Mouse (Mus musculus): Measurements from ENCODE around the gene Poc1a. TPM values are rescaled to one million over a fixed set of nuclear protein-coding genes. Genes with fewer than 3 reads are reported as not detected.

Gene Poc1a
- polyA plus RNA-seq (2012; fragmentation: generic; extraction: Trizol), result 7.6 TPM

DNA sequence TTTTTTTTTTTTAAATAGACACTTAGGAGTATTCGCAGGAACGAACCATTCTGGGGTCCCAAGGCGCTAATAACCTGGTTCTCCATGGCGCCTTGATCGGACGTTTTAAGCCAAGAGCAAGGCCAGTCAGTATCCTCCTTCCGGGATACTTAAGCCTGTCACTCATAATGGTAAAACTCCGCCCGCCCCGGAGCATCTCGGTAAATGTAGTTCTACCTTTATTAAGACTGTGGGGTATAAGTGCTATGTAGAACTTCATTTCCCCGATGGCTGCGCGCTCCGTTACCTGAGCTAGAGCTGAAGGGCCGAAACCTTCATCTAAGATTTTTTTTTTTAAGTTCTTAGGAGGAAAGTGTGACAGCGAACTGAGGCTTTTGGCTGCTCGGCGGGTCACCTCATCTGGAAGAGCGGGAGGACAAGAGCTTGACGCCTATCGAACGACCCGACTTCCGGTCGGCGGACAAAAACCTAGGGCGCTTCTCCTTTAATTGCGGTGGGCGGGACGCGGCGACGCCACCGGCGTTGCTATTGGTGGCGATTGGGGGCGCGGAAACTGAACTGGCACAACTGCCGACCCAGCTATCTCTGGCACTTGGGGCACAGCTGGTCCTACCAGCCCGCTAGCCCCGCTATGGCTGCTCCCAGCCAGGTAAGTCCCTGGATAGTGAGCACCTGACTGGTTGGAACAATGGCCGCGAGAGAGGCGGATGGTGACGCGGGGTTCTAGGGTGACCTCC, at the start of gene Poc1a:
Gene Poc1a (plus strand): TSS at position 254 of the 737 bp plus-strand sequence.
- Histone ChIP-seq H3K36me3 (ENCODE audit: control insufficient read depth, insufficient read depth) (no peaks in the 10 kb centered on the region), H3K27me3 (ENCODE audit: control insufficient read depth, insufficient read depth, insufficient read length) (no peaks in the 10 kb centered on the region), H3ac (ENCODE audit: control insufficient read depth, insufficient read length) (no peak within 1 kb of the TSS), H3K4me2 (ENCODE audit: low read depth) (peak within 1 kb of the TSS; percentile 75), H3K4me3 (peak within 1 kb of the TSS; percentile 51), H3K79me2 (ENCODE audit: control insufficient read depth, insufficient read depth) (no peaks in the 10 kb centered on the region)
- TF ChIP-seq TCF12 (IDR thresholded peaks at IDR 0.05; ENCODE audit: insufficient read depth, poor library complexity, severe bottlenecking), result no peak
- TF ChIP-seq SRF (IDR thresholded peaks at IDR 0.05; ENCODE audit: control insufficient read depth, insufficient read length, low read depth), result no peak
- TF ChIP-seq POLR2A (IDR thresholded peaks at IDR 0.05; ENCODE audit: insufficient read length, low read depth), result peak; percentile 48
- TF ChIP-seq MAX (IDR thresholded peaks at IDR 0.05; ENCODE audit: low read depth), result no peak
- TF ChIP-seq MYOG (IDR thresholded peaks at IDR 0.05; ENCODE audit: control insufficient read depth in 1 of 3, insufficient read depth in 1 of 3, insufficient read length in 2 of 3, low read depth in 2 of 3), result peak in 1 of 3 experiments; percentile 20
- peak; percentile 96 for TF ChIP-seq E2F4 (IDR thresholded peaks at IDR 0.05; ENCODE audit: insufficient read depth)

DNA sequence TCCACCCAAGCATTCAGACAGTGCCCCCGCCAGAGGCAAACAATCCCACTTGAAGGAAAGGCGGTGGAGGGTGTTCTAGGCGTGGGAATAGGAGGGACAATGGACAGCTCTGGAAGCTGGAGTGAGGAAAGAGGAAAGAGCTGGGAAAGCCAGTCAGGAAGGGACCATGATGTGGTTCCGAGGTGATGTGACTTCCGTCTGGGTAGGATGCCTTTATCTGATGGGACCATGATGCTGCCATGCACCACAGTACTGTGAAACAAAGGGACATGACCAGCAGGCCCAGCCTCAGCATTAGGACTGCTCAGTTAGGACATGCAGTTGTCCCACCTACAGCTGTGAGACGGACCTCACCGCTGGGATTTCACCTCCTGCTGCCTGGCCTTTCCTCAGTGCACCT, 49.6 kb upstream of the Poc1a start:
- Histone ChIP-seq H3K36me3 (ENCODE audit: control insufficient read depth, insufficient read depth) (peaks cover 6% of the 10 kb centered on the region), H3K79me2 (ENCODE audit: control insufficient read depth, insufficient read depth) (no peaks in the 10 kb centered on the region), H3K4me3 (no peak overlapping the region), H3ac (ENCODE audit: control insufficient read depth, insufficient read length) (no peak overlapping the region), H3K4me2 (ENCODE audit: low read depth) (no peak overlapping the region), H3K27me3 (ENCODE audit: control insufficient read depth, insufficient read depth, insufficient read length) (peaks cover 3% of the 10 kb centered on the region)
- TF ChIP-seq CEBPB (IDR thresholded peaks at IDR 0.05; ENCODE audit: insufficient read depth, poor library complexity, severe bottlenecking) (no peak), POLR2AphosphoS2 (IDR thresholded peaks at IDR 0.05; ENCODE audit: insufficient read length, low read depth) (peak; percentile 9)

DNA sequence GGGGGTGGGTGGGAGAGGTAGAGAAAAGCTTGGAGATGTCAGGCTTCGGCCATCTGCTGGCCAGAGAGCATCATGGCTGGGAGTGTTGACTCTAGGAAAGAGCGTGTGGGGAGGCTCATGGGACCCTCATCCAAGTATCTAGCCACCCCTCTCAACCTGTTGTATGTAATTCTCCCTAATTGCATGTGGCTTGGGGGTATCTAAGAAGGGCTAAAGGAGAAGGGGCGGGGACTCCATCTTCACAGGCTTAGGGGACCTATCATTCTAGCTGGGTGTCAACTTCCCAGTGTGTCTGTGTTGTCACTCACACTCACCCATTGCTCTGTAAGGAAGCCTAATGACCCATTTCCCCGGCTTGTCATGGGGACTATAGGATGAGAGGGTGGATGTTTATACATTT, 49.0 kb upstream of the Poc1a start:
- no peaks in the 10 kb centered on the region for H3K79me2 ChIP-seq (ENCODE audit: control insufficient read depth, insufficient read depth)
- no peaks in the 10 kb centered on the region for H3K27me3 ChIP-seq (ENCODE audit: control insufficient read depth, insufficient read depth, insufficient read length)
- TF ChIP-seq SRF (IDR thresholded peaks at IDR 0.05; ENCODE audit: control insufficient read depth, insufficient read length, low read depth) (no peak), MYOG (IDR thresholded peaks at IDR 0.05; ENCODE audit: control insufficient read depth in 1 of 3, insufficient read depth in 1 of 3, insufficient read length in 2 of 3, low read depth in 2 of 3) (no peak), REST (IDR thresholded peaks at IDR 0.05; ENCODE audit: insufficient read depth, insufficient read length) (no peak), CEBPB (IDR thresholded peaks at IDR 0.05; ENCODE audit: insufficient read depth, poor library complexity, severe bottlenecking) (no peak), USF1 (IDR thresholded peaks at IDR 0.05; ENCODE audit: low read depth) (no peak), TCF3 (IDR thresholded peaks at IDR 0.05; ENCODE audit: insufficient read length, low read depth) (no peak), POLR2AphosphoS2 (IDR thresholded peaks at IDR 0.05; ENCODE audit: insufficient read length, low read depth) (no peak), POLR2A (IDR thresholded peaks at IDR 0.05; ENCODE audit: insufficient read length, low read depth) (no peak), TCF12 (IDR thresholded peaks at IDR 0.05; ENCODE audit: insufficient read depth, poor library complexity, severe bottlenecking) (no peak)
- peaks cover 6% of the 10 kb centered on the region for H3K36me3 ChIP-seq (ENCODE audit: control insufficient read depth, insufficient read depth)
- H3ac ChIP-seq (ENCODE audit: control insufficient read depth, insufficient read length), result no peak overlapping the region
- H3K4me2 ChIP-seq (ENCODE audit: low read depth), result no peak overlapping the region
- H3K4me3 ChIP-seq, result no peak overlapping the region

DNA sequence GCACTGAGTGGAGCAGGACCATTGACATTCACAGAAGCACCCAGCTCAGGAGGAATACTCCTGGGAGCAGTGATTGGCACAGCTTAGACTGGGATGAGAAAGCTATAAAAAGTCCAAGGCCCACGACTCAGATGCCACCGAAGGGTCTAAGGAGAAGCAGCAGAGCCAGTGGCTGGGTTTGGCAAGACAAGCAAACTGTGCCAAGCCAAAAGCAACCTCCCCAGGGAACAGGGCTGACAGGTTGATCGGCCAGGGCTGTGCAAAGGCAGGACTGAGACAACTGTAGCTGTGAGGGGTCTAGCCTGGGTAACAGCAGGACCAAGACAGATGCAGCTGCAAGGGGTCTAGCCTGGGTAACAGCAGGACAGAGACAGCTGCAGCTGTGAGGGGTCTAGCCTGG, 47.9 kb upstream of the Poc1a start:
- no peaks in the 10 kb centered on the region for H3K79me2 ChIP-seq (ENCODE audit: control insufficient read depth, insufficient read depth)
- H3K36me3 ChIP-seq (ENCODE audit: control insufficient read depth, insufficient read depth), result peaks cover 6% of the 10 kb centered on the region
- H3K27me3 ChIP-seq (ENCODE audit: control insufficient read depth, insufficient read depth, insufficient read length), result no peaks in the 10 kb centered on the region
- H3ac ChIP-seq (ENCODE audit: control insufficient read depth, insufficient read length), result no peak overlapping the region
- H3K4me2 ChIP-seq (ENCODE audit: low read depth), result no peak overlapping the region
- H3K4me3 ChIP-seq, result no peak overlapping the region
- no peak for TF ChIP-seq POLR2AphosphoS2 (IDR thresholded peaks at IDR 0.05; ENCODE audit: insufficient read length, low read depth)
- no peak for TF ChIP-seq POLR2A (IDR thresholded peaks at IDR 0.05; ENCODE audit: insufficient read length, low read depth)
- TF ChIP-seq MAX (IDR thresholded peaks at IDR 0.05; ENCODE audit: low read depth), result no peak
- TF ChIP-seq REST (IDR thresholded peaks at IDR 0.05; ENCODE audit: insufficient read depth, insufficient read length), result no peak
- TF ChIP-seq E2F4 (IDR thresholded peaks at IDR 0.05; ENCODE audit: insufficient read depth), result no peak
- TF ChIP-seq TCF12 (IDR thresholded peaks at IDR 0.05; ENCODE audit: insufficient read depth, poor library complexity, severe bottlenecking), result no peak
- no peak for TF ChIP-seq MYOG (IDR thresholded peaks at IDR 0.05; ENCODE audit: control insufficient read depth in 1 of 3, insufficient read depth in 1 of 3, insufficient read length in 2 of 3, low read depth in 2 of 3)
- no peak for TF ChIP-seq MYOD1 (IDR thresholded peaks at IDR 0.05; ENCODE audit: control insufficient read depth in 1 of 3, insufficient read length in 2 of 3, low read depth in 2 of 3)
- TF ChIP-seq TCF3 (IDR thresholded peaks at IDR 0.05; ENCODE audit: insufficient read length, low read depth), result no peak
- TF ChIP-seq USF1 (IDR thresholded peaks at IDR 0.05; ENCODE audit: low read depth), result no peak
- TF ChIP-seq SRF (IDR thresholded peaks at IDR 0.05; ENCODE audit: control insufficient read depth, insufficient read length, low read depth), result no peak
- no peak for TF ChIP-seq CEBPB (IDR thresholded peaks at IDR 0.05; ENCODE audit: insufficient read depth, poor library complexity, severe bottlenecking)

DNA sequence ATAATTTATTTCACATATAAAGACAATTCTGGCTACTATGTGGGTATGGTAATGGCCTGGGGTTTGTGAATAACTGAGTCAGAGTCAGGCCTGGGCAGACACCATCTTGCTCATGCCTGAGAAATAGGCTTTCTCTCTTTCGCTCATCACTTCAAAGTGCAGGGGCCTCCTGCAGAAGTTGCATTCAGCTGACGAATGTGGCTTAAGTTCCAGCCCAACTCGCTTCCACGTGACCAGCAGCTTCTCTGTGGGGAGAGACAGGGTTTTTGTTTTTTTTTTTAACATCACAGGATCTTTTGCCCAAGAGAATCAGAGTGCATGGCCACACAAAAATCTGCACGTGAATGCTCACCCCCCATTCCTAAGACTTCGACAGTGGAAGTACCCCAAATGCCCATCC, 46.9 kb upstream of the Poc1a start:
- Histone ChIP-seq H3ac (ENCODE audit: control insufficient read depth, insufficient read length) (no peak overlapping the region), H3K4me3 (no peak overlapping the region), H3K79me2 (ENCODE audit: control insufficient read depth, insufficient read depth) (no peaks in the 10 kb centered on the region), H3K27me3 (ENCODE audit: control insufficient read depth, insufficient read depth, insufficient read length) (no peaks in the 10 kb centered on the region), H3K36me3 (ENCODE audit: control insufficient read depth, insufficient read depth) (peaks cover 11% of the 10 kb centered on the region), H3K4me2 (ENCODE audit: low read depth) (no peak overlapping the region)
- no peak for TF ChIP-seq MYOD1 (IDR thresholded peaks at IDR 0.05; ENCODE audit: control insufficient read depth in 1 of 3, insufficient read length in 2 of 3, low read depth in 2 of 3)

All from myocyte (in vitro differentiated cells).